In the genomic region with DNA sequence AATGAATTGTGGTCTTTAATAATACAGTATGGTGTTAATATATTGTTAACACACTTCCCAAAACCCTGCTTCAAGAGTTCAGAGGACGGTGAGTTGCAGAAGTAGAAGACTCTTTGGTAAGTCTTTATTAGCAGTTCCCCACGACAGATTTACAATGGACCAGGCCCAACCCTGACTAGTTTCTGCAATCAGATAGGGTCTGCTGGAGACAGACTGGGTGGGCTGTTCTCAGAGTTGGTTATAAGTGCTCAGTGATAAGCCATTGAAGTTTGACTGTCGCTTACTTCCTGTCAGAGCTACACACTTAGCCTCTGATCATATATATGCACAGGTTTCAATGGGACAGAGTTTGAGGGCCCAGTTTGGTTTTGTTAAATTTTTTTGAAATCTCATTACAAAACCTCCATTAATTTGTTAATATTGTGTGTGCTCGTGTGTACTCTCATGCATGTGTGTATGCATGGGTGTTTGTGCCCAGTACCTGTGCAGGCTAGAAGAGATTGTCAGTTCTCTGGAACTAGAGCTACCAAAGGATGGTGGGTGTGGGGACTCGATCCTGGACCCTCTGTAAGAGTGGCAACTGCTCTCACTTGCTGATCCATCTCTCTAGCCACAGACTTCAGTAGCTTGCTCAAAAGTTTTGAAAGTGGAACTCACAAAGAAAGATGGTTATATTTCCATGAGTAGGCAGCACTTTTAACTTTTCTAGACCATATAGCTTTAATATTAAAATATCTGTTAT, we compare ENCODE assay signal across 17 mouse cellular contexts.
"Had no signal": no experiment of that assay in that cellular context is flagged by ENCODE, and none has a peak within 500 bp of the region (broad histone marks: within the 10 kb centered on the region; RNA-seq: fewer than 3 reads in every experiment).

No protein-coding gene starts in this region.

- DNase-seq: lung, adult 18-20 months; lung, embryonic 14.5 days; lung, postnatal 10 days; lung, postnatal 4 days; right cerebral cortex, postnatal 14 days; thymus, adult 2 months; thymus, postnatal 25 days; thymus, postnatal 4 days had no signal

- H3K4me2 ChIP-seq: lung, embryonic 14.5 days; midbrain, embryonic 13.5 days; midbrain, embryonic 15.5 days; neural tube, embryonic 13.5 days; neural tube, embryonic 15.5 days; stomach, embryonic 15.5 days had no signal

- H3K27ac ChIP-seq: liver, embryonic 14.5 days; midbrain, embryonic 10.5 days; midbrain, embryonic 13.5 days; midbrain, embryonic 15.5 days; neural tube, embryonic 13.5 days; neural tube, embryonic 15.5 days; stomach, embryonic 15.5 days; stomach, postnatal 0 days had no signal

- H3K27me3 ChIP-seq: midbrain, embryonic 13.5 days; midbrain, embryonic 15.5 days; neural tube, embryonic 13.5 days; neural tube, embryonic 15.5 days; stomach, embryonic 15.5 days had no signal

- H3K4me1 ChIP-seq: midbrain, embryonic 10.5 days; midbrain, embryonic 13.5 days; midbrain, embryonic 15.5 days; neural tube, embryonic 15.5 days; stomach, embryonic 15.5 days had no signal

- ATAC-seq: midbrain, embryonic 13.5 days; midbrain, embryonic 15.5 days had no signal

- H3K9ac ChIP-seq: liver, embryonic 14.5 days; lung, embryonic 14.5 days; midbrain, embryonic 13.5 days; midbrain, embryonic 15.5 days; neural tube, embryonic 13.5 days; neural tube, embryonic 15.5 days; stomach, embryonic 15.5 days had no signal

- H3K4me3 ChIP-seq: midbrain, embryonic 10.5 days; midbrain, embryonic 13.5 days; midbrain, embryonic 15.5 days; myocyte; neural tube, embryonic 13.5 days; neural tube, embryonic 15.5 days; stomach, embryonic 15.5 days had no signal

- H3K9me3 ChIP-seq: midbrain, embryonic 10.5 days; midbrain, embryonic 13.5 days; midbrain, embryonic 15.5 days; neural tube, embryonic 13.5 days; neural tube, embryonic 15.5 days; stomach, embryonic 15.5 days had no signal
